Mouse (Mus musculus) hindbrain, embryonic 12.5 days (tissue): Measurements from ENCODE around the gene Acvrl1. TPM values are rescaled to one million over a fixed set of nuclear protein-coding genes. Genes with fewer than 3 reads are reported as not detected.

Experiments
- ATAC-seq: fragments of 200-750 bp; cut with Nextera tagmentation; 2 replicates; pipeline ENCODE4 v1.8.0; 2017; ENCODE audit warnings: moderate TSS enrichment; ENCODE audit not compliant: low FRiP score
- H3K27ac ChIP-seq: fragments of 300-500 bp; sonication (generic); 2 replicates; pipeline ENCODE4 v1.5.1; 2016; ENCODE audit warnings: mild to moderate bottlenecking
- H3K27me3 ChIP-seq: fragments of 300-500 bp; sonication (generic); 2 replicates; pipeline ENCODE4 v1.6.1; 2016; ENCODE audit warnings: mild to moderate bottlenecking
- H3K36me3 ChIP-seq: fragments of 300-500 bp; sonication (generic); 2 replicates; pipeline ENCODE4 v1.6.1; 2016; ENCODE audit warnings: mild to moderate bottlenecking
- H3K4me1 ChIP-seq: fragments of 300-500 bp; sonication (generic); 2 replicates; pipeline ENCODE4 v1.6.1; 2016
- H3K4me2 ChIP-seq: fragments of 300-500 bp; sonication (generic); replicated peaks from 2 replicates; pipeline ENCODE4 v1.6.1; 2016; ENCODE audit warnings: mild to moderate bottlenecking
- H3K4me3 ChIP-seq: fragments of 300-500 bp; sonication (generic); 2 replicates; pipeline ENCODE4 v1.5.1; 2016; ENCODE audit warnings: mild to moderate bottlenecking
- H3K9ac ChIP-seq: fragments of 300-500 bp; sonication (generic); 2 replicates; pipeline ENCODE4 v1.6.1; 2016; ENCODE audit warnings: mild to moderate bottlenecking, moderate library complexity
- H3K9me3 ChIP-seq: fragments of 300-500 bp; sonication (generic); replicated peaks from 2 replicates; pipeline ENCODE4 v1.6.1; 2016; ENCODE audit warnings: mild to moderate bottlenecking
- WGBS: fragments of 180-500 bp; shearing (Covaris S2); methylation state at CpG from one replicate; pipeline ENCODE4 v1.1.7; 2016; 5-methylcytosine and 5-hydroxymethylcytosine counted together
- polyA plus RNA-seq: library from polyadenylated mRNA; unstranded; fragments of >200 nt; fragmentation: Nextera tagmentation; extraction: Ambion mirVana; gene quantifications from 2 replicates; pipeline ENCODE4 v1.2.1, GENCODE M21; 2016

Acvrl1 gene
- polyA plus RNA-seq, 1 experiment from 2014 or later: 11.6 TPM

DNA sequence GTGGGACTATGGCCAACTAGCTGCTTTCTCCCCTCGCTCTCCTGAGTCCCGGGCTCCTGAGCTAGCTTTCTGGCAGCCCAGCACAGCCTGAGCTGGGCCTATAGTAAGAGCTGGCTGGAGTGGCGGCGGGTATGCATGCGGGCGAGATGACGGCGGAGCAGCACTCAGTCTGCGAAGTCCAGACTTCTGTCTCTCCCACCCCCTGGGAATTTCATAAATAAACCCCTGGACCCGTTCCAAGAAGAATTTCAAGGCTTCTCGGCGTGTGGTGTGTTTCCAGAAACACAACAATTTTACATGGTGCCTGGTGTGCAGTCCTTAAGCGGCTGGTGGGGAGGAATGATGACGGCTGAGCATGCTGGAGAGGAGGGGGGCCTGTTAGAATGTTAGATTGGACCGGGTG, 34.7 kb downstream of the Acvrl1 start:
- ATAC-seq: 0 out of 2 replicates have a peak, but pooled peaks have one; percentile 44
- H3K36me3 ChIP-seq: no peaks in the 10 kb centered on the region
- no peak overlapping the region for H3K4me2 ChIP-seq
- H3K9me3 ChIP-seq: no peaks in the 10 kb centered on the region
- WGBS: 26% methylated on average over 15 of the region's 15 CpGs
- H3K9ac ChIP-seq: no peak overlapping the region
- H3K4me1 ChIP-seq: peaks cover 38% of the 10 kb centered on the region
- H3K27ac ChIP-seq: 0 out of 2 replicates have a peak overlapping the region, but pooled peaks have one; percentile 35
- no peak overlapping the region for H3K4me3 ChIP-seq
- H3K27me3 ChIP-seq: 0 out of 2 replicates have a peak, but pooled peaks cover 5% of the 10 kb centered on the region

DNA sequence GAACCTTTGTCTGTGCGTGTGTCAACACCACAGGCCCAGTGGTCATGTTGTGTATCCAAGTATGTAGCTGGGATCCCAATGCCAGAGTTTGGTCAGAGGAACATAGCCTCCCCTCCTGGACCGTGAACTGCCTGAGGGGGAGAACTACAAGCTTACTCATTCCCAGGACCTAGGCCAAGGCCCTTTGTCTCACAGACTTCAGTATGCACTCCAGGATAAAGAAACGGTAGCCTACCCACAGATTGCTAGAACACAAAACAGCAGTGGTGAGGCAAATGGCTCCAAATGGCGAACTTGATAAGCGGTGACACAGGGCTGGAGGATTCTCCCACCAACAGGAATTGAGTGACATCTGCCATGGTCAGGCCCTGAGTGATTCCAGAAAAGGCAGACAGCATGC, 35.5 kb downstream of the Acvrl1 start:
- Histone ChIP-seq H3K4me2 (no peak overlapping the region), H3K36me3 (no peaks in the 10 kb centered on the region), H3K27me3 (0 out of 2 replicates have a peak, but pooled peaks cover 5% of the 10 kb centered on the region), H3K27ac (no peak overlapping the region), H3K4me1 (peaks cover 38% of the 10 kb centered on the region), H3K9me3 (no peaks in the 10 kb centered on the region), H3K9ac (no peak overlapping the region), H3K4me3 (no peak overlapping the region)
- no peak for ATAC-seq
- 66% methylated on average over 5 of the region's 5 CpGs for WGBS

DNA sequence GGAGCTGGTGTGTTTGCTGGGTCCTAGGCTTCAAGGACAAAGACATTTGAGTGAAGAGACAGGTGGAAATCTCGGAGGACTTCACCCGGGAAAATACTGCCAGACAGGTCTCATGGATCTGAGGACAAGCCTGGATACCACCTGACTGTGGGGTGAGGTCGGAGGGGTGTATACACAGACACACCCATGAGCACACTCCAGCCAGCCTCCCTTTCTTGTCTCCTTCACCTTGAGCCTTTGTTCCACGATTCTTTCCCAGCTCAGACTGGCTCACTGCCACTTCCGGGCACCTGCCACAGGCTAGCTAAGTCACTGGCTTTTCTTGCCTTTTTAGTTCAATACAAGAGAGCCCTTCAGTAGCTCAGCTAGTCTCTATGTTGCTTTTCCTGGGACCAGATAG, 36.0 kb downstream of the Acvrl1 start:
- H3K4me3 ChIP-seq: no peak overlapping the region
- ATAC-seq: no peak
- H3K27ac ChIP-seq: no peak overlapping the region
- H3K27me3 ChIP-seq: 0 out of 2 replicates have a peak, but pooled peaks cover 5% of the 10 kb centered on the region
- no peak overlapping the region for H3K4me2 ChIP-seq
- H3K9ac ChIP-seq: no peak overlapping the region
- 63% methylated on average over 5 of the region's 5 CpGs for WGBS
- no peaks in the 10 kb centered on the region for H3K36me3 ChIP-seq
- H3K4me1 ChIP-seq: peaks cover 38% of the 10 kb centered on the region
- H3K9me3 ChIP-seq: no peaks in the 10 kb centered on the region

DNA sequence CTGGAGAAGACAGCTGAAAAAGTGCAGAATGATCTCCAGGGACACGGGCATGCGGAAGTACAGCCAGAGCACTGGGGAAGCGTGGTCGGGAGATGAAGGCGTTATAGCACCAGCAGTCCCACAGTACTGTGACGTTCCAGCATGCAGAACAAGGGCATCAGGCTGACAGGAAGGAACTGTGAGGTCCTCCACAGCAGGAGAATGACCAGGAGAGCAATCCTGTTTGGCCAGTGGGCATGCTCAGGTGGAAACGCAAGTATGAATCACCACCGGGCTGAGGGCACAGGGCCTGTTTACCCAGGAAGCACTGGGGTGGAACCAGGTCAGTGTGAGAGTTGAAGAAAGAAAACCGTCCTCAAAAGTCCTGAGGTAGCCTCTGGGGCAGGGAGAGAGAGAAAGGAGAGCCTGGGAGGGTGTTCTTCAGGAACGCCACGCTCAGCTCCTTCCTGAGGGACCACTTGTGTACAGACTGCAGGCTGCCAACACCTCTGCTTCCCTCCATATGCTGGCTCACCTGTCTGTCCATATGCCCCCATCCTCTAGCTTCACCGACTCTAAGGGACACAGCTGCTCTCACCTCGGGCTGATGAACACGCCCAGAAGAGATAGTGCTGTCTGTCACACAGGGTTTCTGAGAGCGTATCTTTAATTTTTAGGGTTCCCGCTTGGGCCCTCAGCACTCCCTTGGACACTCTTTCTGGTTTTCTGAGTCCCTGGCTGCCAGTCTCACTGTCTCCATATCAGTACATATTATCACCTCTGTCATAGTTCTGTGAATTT, 37.5 kb downstream of the Acvrl1 start:
- Histone ChIP-seq H3K27me3 (0 out of 2 replicates have a peak, but pooled peaks cover 5% of the 10 kb centered on the region), H3K9me3 (no peaks in the 10 kb centered on the region), H3K4me2 (no peak overlapping the region), H3K36me3 (no peaks in the 10 kb centered on the region), H3K4me1 (peaks cover 25% of the 10 kb centered on the region), H3K27ac (no peak overlapping the region), H3K9ac (no peak overlapping the region), H3K4me3 (no peak overlapping the region)
- no peak for ATAC-seq
- 62% methylated on average over 16 of the region's 16 CpGs for WGBS

DNA sequence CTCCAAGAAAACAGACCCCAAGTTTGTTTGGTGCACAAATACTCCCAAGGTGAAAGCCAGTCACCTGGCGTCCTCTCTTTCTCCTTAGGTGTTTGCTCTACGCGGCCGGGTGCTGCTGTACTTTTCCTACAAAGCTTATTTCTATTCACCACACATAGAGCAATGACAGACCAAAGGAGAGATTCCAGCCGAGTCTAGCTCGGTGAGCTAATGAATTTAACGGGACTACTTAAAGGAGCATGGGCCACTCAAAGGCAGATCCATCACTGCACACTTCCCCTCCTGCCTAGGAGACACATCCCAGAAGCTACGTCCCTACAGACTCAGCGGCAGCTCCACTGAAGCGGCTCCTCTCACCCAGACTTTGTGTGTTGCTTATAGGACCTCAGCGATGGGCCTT, 39.2 kb downstream of the Acvrl1 start:
- 71% methylated on average over 11 of the region's 11 CpGs for WGBS

DNA sequence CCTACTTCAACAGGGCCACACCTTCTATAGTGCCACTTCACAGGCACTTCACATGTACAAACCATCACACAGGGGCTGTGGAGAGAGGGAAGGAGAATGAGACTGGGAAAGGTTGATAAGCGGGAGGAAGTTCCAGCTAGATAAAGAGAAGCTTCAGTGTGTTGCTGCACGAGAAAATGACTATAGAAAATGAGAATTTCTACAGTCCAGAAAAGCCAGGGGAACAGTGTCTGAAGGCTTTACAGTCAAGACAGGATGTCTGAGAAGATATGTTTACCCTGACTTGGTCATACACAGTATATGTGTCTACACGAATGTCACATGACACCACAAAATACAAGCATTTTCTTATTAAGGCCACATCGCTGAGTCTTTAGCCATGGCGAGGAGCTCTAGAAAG, 41.6 kb downstream of the Acvrl1 start:
- no peaks in the 10 kb centered on the region for H3K36me3 ChIP-seq
- H3K4me3 ChIP-seq: no peak overlapping the region
- no peak overlapping the region for H3K27ac ChIP-seq
- H3K27me3 ChIP-seq: peaks cover 12% of the 10 kb centered on the region; the same call in 1 of the 2 replicates
- no peak for ATAC-seq
- WGBS: 94% methylated on average over 5 of the region's 5 CpGs
- H3K9ac ChIP-seq: no peak overlapping the region
- peaks cover 3% of the 10 kb centered on the region; the same call in 1 of the 2 replicates for H3K4me1 ChIP-seq
- no peak overlapping the region for H3K4me2 ChIP-seq
- no peaks in the 10 kb centered on the region for H3K9me3 ChIP-seq

More for the DNA sequence above, 39.2 kb downstream of the Acvrl1 start:
- no peak overlapping the region for H3K9ac ChIP-seq
- no peak for ATAC-seq
- H3K4me2 ChIP-seq: no peak overlapping the region
- H3K27ac ChIP-seq: no peak overlapping the region
- H3K36me3 ChIP-seq: no peaks in the 10 kb centered on the region
- H3K4me3 ChIP-seq: no peak overlapping the region
- peaks cover 16% of the 10 kb centered on the region for H3K4me1 ChIP-seq
- H3K9me3 ChIP-seq: no peaks in the 10 kb centered on the region
- H3K27me3 ChIP-seq: peaks cover 14% of the 10 kb centered on the region; the same call in 1 of the 2 replicates

DNA sequence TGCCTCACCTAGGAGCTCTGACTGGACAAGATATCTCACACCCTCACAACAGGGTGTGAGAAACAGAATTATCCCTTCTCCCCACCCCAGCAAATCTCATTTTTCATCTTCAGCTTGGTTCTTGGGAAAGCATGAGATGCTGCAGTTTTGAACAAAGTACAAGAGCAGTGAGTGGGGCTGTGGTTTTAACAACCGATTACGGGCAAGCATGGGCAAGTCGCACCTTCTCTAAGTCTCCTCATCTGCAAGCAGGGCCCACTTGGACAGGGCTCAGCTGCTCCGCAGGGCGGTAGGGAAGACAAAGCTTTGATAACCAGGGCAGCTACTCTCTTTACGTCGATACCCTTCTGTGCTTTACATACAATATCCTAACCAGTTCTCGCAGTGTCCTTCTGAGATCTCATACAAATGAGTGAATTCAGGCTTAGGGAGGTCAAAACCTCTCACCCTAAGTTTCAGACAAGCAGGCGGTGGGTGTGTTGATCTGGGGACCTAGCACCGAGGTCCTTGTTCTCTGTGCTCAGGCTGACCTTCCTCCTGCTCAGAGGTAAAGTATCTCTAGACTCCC, 42.2 kb downstream of the Acvrl1 start:
- WGBS: 77% methylated on average over 10 of the region's 10 CpGs
- H3K4me2 ChIP-seq: no peak overlapping the region
- no peak overlapping the region for H3K4me3 ChIP-seq

DNA sequence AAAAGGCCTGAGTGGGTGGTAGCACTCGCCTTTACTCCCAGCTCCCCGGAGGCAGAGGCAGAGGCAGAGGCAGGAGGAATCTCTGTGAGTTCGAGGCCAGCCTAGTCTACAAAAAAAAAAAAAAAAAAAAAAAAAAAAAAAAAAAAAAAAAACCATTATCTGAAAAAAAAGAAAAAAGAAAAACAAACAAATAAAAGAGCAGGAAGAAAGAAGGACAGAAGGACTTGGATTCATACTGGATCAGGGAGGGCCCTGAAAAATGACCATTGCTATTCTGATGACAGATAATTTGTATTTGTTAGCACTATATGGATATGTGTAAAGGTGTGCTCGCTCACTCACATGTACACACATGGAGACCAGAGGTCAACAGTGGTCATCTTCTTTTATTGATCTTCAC, 43.0 kb downstream of the Acvrl1 start:
- peaks cover 15% of the 10 kb centered on the region for H3K4me1 ChIP-seq
- H3K9me3 ChIP-seq: no peaks in the 10 kb centered on the region
- no peak for ATAC-seq

More for the DNA sequence above, 42.2 kb downstream of the Acvrl1 start:
- Histone ChIP-seq H3K9me3 (no peaks in the 10 kb centered on the region), H3K9ac (no peak overlapping the region), H3K27me3 (peaks cover 12% of the 10 kb centered on the region; the same call in 1 of the 2 replicates), H3K27ac (no peak overlapping the region), H3K4me1 (peaks cover 7% of the 10 kb centered on the region; the same call in 1 of the 2 replicates), H3K36me3 (no peaks in the 10 kb centered on the region)
- no peak for ATAC-seq

DNA sequence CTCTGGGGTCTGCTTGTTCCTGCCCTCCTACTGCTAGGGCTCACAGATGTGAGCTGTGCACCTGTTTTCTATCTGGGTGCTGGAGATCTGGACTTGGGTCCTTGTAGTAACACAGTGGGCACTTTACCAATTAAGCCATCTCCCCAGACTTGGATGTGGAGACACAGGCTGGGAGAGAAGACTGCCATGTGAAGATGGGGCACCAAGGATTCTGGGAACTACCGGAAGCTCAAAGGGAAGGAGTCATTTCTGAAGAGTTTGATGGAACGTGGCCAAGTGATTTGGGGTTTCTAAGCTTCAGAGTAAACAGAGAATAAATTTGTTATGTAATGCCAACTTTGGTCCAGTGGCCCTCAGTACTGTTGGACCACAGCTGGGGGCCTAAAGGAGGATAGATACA, 43.7 kb downstream of the Acvrl1 start:
- Histone ChIP-seq H3K4me1 (peaks cover 23% of the 10 kb centered on the region), H3K9ac (no peak overlapping the region), H3K27ac (no peak overlapping the region), H3K4me3 (no peak overlapping the region), H3K9me3 (no peaks in the 10 kb centered on the region), H3K27me3 (peaks cover 10% of the 10 kb centered on the region; the same call in 1 of the 2 replicates), H3K36me3 (no peaks in the 10 kb centered on the region), H3K4me2 (no peak overlapping the region)
- ATAC-seq: no peak
- 88% methylated on average over 2 of the region's 2 CpGs for WGBS

More for the DNA sequence above, 43.0 kb downstream of the Acvrl1 start:
- WGBS: 75% methylated on average over 4 of the region's 4 CpGs
- no peak overlapping the region for H3K27ac ChIP-seq
- H3K27me3 ChIP-seq: peaks cover 10% of the 10 kb centered on the region; the same call in 1 of the 2 replicates
- no peak overlapping the region for H3K9ac ChIP-seq
- no peak overlapping the region for H3K4me2 ChIP-seq
- no peaks in the 10 kb centered on the region for H3K36me3 ChIP-seq
- H3K4me3 ChIP-seq: no peak overlapping the region

DNA sequence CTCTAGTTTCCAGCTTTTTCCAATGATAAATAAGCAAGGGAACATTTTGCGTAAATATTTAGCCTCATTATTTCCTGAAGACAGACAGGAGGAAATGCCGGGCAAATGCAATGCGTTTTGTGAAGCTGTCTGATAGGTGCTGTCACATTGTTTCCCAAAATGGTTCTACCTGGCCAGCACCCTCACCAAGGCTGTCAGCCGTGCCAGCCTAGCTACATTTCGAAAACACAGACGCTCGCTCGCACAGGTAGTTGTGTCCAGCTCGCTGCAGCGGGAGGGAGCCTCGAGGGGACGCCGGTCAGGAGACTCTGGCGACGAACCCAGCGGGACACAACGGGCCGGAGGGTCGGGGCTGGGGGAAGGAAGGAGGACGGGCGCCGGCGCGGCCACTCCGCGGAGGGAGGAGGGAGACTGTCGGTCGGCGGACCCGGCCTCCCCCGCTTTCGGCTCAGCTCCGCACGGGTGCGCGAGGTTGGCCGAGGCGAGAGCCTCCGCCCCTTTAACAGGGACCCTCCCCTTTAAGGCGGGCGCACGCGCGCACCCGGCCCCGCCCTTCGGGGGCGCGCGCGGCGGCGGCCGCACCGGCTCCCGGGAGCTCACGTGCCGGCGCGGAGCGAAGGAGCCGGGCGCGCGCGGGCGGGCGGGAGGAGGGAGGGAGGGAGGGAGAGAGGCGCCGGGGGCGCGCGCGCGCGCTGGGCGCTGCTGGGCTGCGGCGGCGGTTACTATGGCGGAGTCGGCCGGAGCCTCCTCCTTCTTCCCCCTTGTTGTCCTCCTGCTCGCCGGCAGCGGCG, 45.3 kb downstream of the Acvrl1 start, which contains the start of gene Acvr1b:
Acvr1b (plus strand) TSS at position 647 of the 791 bp plus-strand sequence.
- no peaks in the 10 kb centered on the region for H3K9me3 ChIP-seq
- peak within 1 kb of the TSS; percentile 98 for H3K9ac ChIP-seq
- H3K4me3 ChIP-seq: peak within 1 kb of the TSS; percentile 91
- H3K27ac ChIP-seq: peak within 1 kb of the TSS; percentile 91
- H3K36me3 ChIP-seq: no peaks in the 10 kb centered on the region
- peak; percentile 89 for ATAC-seq
- H3K4me2 ChIP-seq: peak within 1 kb of the TSS; percentile 93
- WGBS: 1% methylated on average over 33 of the region's 87 CpGs
- H3K27me3 ChIP-seq: peaks cover 10% of the 10 kb centered on the region; the same call in 1 of the 2 replicates
- peaks cover 39% of the 10 kb centered on the region for H3K4me1 ChIP-seq

DNA sequence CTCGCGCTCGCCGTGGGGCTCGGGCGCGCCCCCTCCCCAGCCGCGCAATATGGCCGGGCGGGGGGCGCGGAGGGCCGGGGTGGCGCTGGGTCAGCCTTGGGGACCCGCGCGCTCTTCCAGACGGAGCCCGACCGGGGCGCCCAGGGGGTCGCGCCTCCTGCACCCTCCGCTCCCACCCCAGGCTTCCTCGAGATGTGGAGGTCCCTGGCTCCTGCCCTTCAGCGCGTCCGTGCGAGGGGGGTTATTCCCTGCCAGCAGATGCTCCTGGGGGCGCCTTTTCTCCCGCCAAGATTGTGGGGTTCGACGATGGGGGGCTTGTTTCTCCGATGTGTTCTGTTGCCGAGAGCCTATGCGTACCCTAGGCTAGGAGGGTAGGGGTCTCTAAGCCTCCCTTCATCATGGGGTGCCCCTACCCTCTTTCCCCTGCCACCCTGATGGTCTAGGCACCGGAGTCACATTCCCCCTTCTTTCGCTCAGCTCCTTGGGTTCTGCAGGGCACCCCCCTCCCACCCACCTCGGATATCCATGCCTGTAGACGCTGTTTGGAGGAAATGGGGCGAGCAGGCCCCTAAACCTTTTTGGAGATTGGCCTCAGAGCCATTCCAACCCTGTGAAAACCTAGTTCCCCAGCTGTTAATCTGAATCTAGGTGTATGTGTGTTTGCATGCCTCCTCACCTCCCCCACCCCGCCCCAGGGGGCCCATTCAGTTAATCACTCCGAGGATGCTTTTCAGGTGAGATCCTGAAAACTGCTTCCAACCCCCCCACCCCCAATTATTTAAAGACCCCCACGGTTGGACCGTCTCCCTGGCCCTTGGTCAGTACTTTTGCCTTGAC, 46.2 kb downstream of the Acvrl1 start:
- peaks cover 47% of the 10 kb centered on the region for H3K4me1 ChIP-seq

More for the DNA sequence above, 46.2 kb downstream of the Acvrl1 start:
- Histone ChIP-seq H3K36me3 (no peaks in the 10 kb centered on the region), H3K9ac (peak overlapping the region; percentile 98), H3K27me3 (peaks cover 10% of the 10 kb centered on the region; the same call in 1 of the 2 replicates), H3K9me3 (no peaks in the 10 kb centered on the region), H3K4me2 (peak overlapping the region; percentile 93), H3K27ac (peak overlapping the region; percentile 91), H3K4me3 (peak overlapping the region; percentile 91)
- peak; percentile 66 for ATAC-seq
- WGBS: 2% methylated on average over 33 of the region's 46 CpGs
